Mouse (Mus musculus) testis, adult 2 months (tissue): ENCODE results near the gene BC005537. TPM values are rescaled to one million over a fixed set of nuclear protein-coding genes. Genes with fewer than 3 reads are reported as not detected.
A peak's percentile ranks its signal among the peaks of the same experiment; 100 is the strongest.
"Not testable (repeated sequence)": the region's sequence is repeated elsewhere in the genome, so short reads cannot be mapped to it uniquely, and the experiment has no call there.

Source experiments
- H3K27ac ChIP-seq: fragments of 200-500 bp; 2 replicates; pipeline ENCODE4 v1.5.1; 2012; ENCODE audit warnings: low read depth, low read length; ENCODE audit not compliant: control insufficient read depth, insufficient read depth
- H3K27me3 ChIP-seq: fragments of 200-500 bp; 2 replicates; pipeline ENCODE4 v1.6.1; 2012; ENCODE audit warnings: mild to moderate bottlenecking, low read length, moderate library complexity; ENCODE audit not compliant: control insufficient read depth, insufficient read depth
- H3K36me3 ChIP-seq: fragments of 200-500 bp; 2 replicates; pipeline ENCODE4 v1.6.1; 2012; ENCODE audit warnings: mild to moderate bottlenecking, low read length; ENCODE audit not compliant: control insufficient read depth, insufficient read depth
- H3K4me1 ChIP-seq: fragments of 200-500 bp; 2 replicates; pipeline ENCODE4 v1.6.1; 2012; ENCODE audit warnings: low read length; ENCODE audit not compliant: control insufficient read depth, insufficient read depth
- H3K4me3 ChIP-seq: fragments of 200-500 bp; 2 replicates; pipeline ENCODE4 v1.5.1; 2012; ENCODE audit warnings: low read depth, mild to moderate bottlenecking, low read length, moderate library complexity, mixed read lengths; ENCODE audit not compliant: control insufficient read depth
- CTCF ChIP-seq: fragments of 200-500 bp; IDR thresholded peaks from 2 replicates; pipeline ENCODE4 v1.5.1; 2012; ENCODE audit warnings: low read depth, mild to moderate bottlenecking, inconsistent platforms, low read length, moderate library complexity; ENCODE audit not compliant: control insufficient read depth, insufficient read depth, insufficient replicate concordance
- POLR2A ChIP-seq: fragments of 200-500 bp; IDR thresholded peaks from 2 replicates; pipeline ENCODE4 v1.6.1; 2012; ENCODE audit warnings: low read depth, mild to moderate bottlenecking, inconsistent platforms, low read length, moderate library complexity; ENCODE audit not compliant: control insufficient read depth
- polyA plus RNA-seq: library from polyadenylated mRNA; depleted of rRNA; stranded (reverse); fragments of >200 nt; gene quantifications from 2 replicates; pipeline ENCODE4 v1.2.3, GENCODE M21; 2012

The BC005537 gene
- polyA plus RNA-seq, 1 experiment = 60.0 TPM

GRCm38 (mm10) chr13:24762254-24762653 is 39.2 kb upstream of the BC005537 start:
- Histone ChIP-seq H3K36me3 (peaks cover 1% of the 10 kb centered on the region; the same call in 1 of the 2 replicates), H3K27ac (no peak overlapping the region; the same call in 1 of the 2 replicates), H3K4me3 (peak overlapping the region; percentile 97; the same call in 1 of the 2 replicates), H3K27me3 (no peaks in the 10 kb centered on the region), H3K4me1 (peaks cover 4% of the 10 kb centered on the region)
- TF ChIP-seq CTCF (no peak), POLR2A (no peak)

GRCm38 (mm10) chr13:24767809-24768208 is 33.6 kb upstream of the BC005537 start:
- not testable (repeated sequence) for H3K36me3 ChIP-seq, H3K4me1 ChIP-seq, H3K4me3 ChIP-seq, H3K27ac ChIP-seq, H3K27me3 ChIP-seq

DNA sequence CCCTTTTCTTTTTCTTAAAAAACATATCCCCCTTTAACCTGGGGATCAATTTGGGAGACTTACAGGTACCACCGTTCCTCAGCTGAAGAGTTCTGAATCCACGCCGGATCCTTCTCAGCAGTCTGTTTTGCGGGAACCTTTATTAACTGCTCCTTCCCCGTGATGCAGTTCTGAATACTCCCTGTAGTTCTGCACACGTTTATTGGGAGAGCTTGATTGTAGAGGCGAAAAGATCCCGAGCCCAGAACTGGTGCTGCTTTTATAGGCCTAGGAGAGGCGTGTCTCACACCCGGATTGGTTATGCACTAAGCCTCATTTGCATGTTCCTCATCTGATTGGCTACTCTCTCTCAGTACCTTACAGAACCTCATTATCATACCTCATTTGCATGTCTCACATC is 30.0 kb upstream of the BC005537 start:
- not testable (repeated sequence) for H3K4me1 ChIP-seq, H3K4me3 ChIP-seq, H3K27ac ChIP-seq, H3K27me3 ChIP-seq, H3K36me3 ChIP-seq

- Histone ChIP-seq H3K36me3 (no peaks in the 10 kb centered on the region), H3K4me3 (no peak overlapping the region), H3K27me3 (no peaks in the 10 kb centered on the region), H3K4me1 (no peaks in the 10 kb centered on the region), H3K27ac (no peak overlapping the region)
- TF ChIP-seq CTCF = peak; percentile 70; the same call in 1 of the 2 replicates
- TF ChIP-seq POLR2A = no peak
Measured at GRCm38 (mm10) chr13:24776146-24776844, 25.2 kb upstream of the BC005537 start.

GRCm38 (mm10) chr13:24778026-24778425 is 23.4 kb upstream of the BC005537 start:
- H3K27ac ChIP-seq = no peak overlapping the region
- no peaks in the 10 kb centered on the region for H3K4me1 ChIP-seq
- no peaks in the 10 kb centered on the region for H3K36me3 ChIP-seq
- H3K27me3 ChIP-seq = no peaks in the 10 kb centered on the region
- no peak for TF ChIP-seq CTCF
- no peak for TF ChIP-seq POLR2A
- H3K4me3 ChIP-seq = no peak overlapping the region

- TF ChIP-seq POLR2A = no peak
- TF ChIP-seq CTCF = no peak
- Histone ChIP-seq H3K4me3 (no peak overlapping the region), H3K36me3 (no peaks in the 10 kb centered on the region), H3K4me1 (no peaks in the 10 kb centered on the region), H3K27me3 (no peaks in the 10 kb centered on the region), H3K27ac (no peak overlapping the region)
Measured at GRCm38 (mm10) chr13:24778706-24779380, 22.6 kb upstream of the BC005537 start.

DNA sequence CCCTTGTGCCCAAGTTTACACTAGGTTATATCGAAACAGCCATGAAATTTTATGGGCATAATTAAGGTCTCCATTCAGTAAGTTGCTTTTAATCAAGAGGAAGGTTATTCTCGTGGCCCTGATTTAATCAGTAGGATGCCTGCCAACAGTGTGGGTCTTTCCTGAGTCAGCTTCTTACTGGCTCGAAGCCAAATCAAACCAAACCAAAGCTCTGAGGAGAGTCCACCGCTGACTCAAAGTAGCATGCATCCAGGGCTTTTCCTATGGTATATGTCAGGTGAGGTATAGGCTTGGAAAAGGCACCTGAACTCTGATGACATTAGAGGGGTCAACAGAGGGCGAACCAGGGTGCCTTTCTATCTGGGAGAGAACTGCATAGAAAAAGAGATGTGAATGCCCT is 19.5 kb upstream of the BC005537 start:
- no peak overlapping the region for H3K4me3 ChIP-seq
- H3K27me3 ChIP-seq = no peaks in the 10 kb centered on the region
- no peaks in the 10 kb centered on the region for H3K36me3 ChIP-seq
- no peak overlapping the region for H3K27ac ChIP-seq
- TF ChIP-seq POLR2A = no peak
- no peak for TF ChIP-seq CTCF
- no peaks in the 10 kb centered on the region for H3K4me1 ChIP-seq

- TF ChIP-seq POLR2A = no peak
- H3K27me3 ChIP-seq = no peaks in the 10 kb centered on the region
- H3K36me3 ChIP-seq = no peaks in the 10 kb centered on the region
- H3K4me1 ChIP-seq = no peaks in the 10 kb centered on the region
- no peak overlapping the region for H3K27ac ChIP-seq
- H3K4me3 ChIP-seq = no peak overlapping the region
Measured at GRCm38 (mm10) chr13:24786014-24786490, 15.4 kb upstream of the BC005537 start.
